Mouse (Mus musculus): ENCODE measurements around the gene Msmp. TPM values are rescaled to one million over a fixed set of nuclear protein-coding genes. Genes with fewer than 3 reads are reported as not detected.

The Msmp gene
- total RNA-seq, 2 experiments from 2014 or later = not detected

- no peak for ATAC-seq (replicated peaks; ENCODE audit: low FRiP score, low TSS enrichment, poor library complexity, severe bottlenecking)
Observed at GRCm38 (mm10) chr4:43536031-43536430, 48.3 kb downstream of the Msmp start.

GRCm38 (mm10) chr4:43535628-43536027 lies 48.7 kb downstream of the Msmp start:
- no peak for ATAC-seq (replicated peaks; ENCODE audit: low FRiP score, low TSS enrichment, poor library complexity, severe bottlenecking)

DNA sequence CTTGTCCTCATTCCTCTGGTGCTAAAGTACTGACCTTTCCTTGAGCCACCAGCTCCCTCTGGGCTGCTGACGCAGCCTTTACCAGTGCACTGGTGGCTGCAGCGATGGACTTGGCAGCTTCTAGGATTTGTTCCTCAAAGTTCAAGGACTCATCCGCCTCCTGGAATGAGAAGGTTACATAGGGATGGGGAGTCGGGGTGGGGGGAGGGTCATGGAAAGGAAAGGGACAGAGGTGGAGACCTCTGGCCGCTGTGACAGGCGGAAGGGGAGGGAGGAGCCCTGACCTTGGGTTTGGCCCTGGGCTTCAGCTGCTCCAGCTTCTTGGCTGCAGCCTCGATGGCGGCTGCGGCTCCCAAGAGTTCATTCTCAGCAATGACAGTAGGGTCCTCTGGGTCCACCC lies 51.0 kb downstream of the Msmp start:
- no peak for ATAC-seq (replicated peaks; ENCODE audit: low FRiP score, low TSS enrichment, poor library complexity, severe bottlenecking)

Other genes starting within 250 kb of the Msmp start
- gene Rusc2, start 202.5 kb downstream of the Msmp start, total RNA-seq (2014; fragmentation: Nextera tagmentation) = 1.8 and 7.6 TPM in 2 replicates
- gene Rusc2, start 202.5 kb downstream of the Msmp start, total RNA-seq (2017) = 0.19 and 1.5 TPM in 2 replicates
- not detected in 2 replicates for gene Fam166b, start 155.4 kb downstream of the Msmp start, total RNA-seq (2014; fragmentation: Nextera tagmentation)
- not detected in 2 replicates for gene Fam166b, start 155.4 kb downstream of the Msmp start, total RNA-seq (2017)
- gene Tesk1, start 142.6 kb downstream of the Msmp start, total RNA-seq (2014; fragmentation: Nextera tagmentation) = 11.7 and 15.6 TPM in 2 replicates
- gene Tesk1, start 142.6 kb downstream of the Msmp start, total RNA-seq (2017) = 4.3 and 4.8 TPM in 2 replicates
- 1.5 and 9.6 TPM in 2 replicates for gene Cd72, start 129.9 kb downstream of the Msmp start, total RNA-seq (2014; fragmentation: Nextera tagmentation)
- gene Cd72, start 129.9 kb downstream of the Msmp start, total RNA-seq (2017) = 2.9 and 11.9 TPM in 2 replicates
- 0.61 TPM in 1 of 2 replicates, not detected in the other for gene Sit1, start 100.8 kb downstream of the Msmp start, total RNA-seq (2014; fragmentation: Nextera tagmentation)
- not detected in 2 replicates for gene Sit1, start 100.8 kb downstream of the Msmp start, total RNA-seq (2017)
- gene Ccdc107, start 91.6 kb downstream of the Msmp start, total RNA-seq (2014; fragmentation: Nextera tagmentation) = 28.8 and 47.9 TPM in 2 replicates
- 44.6 and 46.3 TPM in 2 replicates for gene Ccdc107, start 91.6 kb downstream of the Msmp start, total RNA-seq (2017)
- gene Arhgef39, start 84.8 kb downstream of the Msmp start, total RNA-seq (2014; fragmentation: Nextera tagmentation) = 44.3 and 50.3 TPM in 2 replicates
- gene Arhgef39, start 84.8 kb downstream of the Msmp start, total RNA-seq (2017) = 27.2 and 32.7 TPM in 2 replicates
- gene Car9, start 77.5 kb downstream of the Msmp start, total RNA-seq (2014; fragmentation: Nextera tagmentation) = 3.6 and 11.8 TPM in 2 replicates
- gene Car9, start 77.5 kb downstream of the Msmp start, total RNA-seq (2017) = 2.1 and 3.3 TPM in 2 replicates
- gene Tpm2, start 60.7 kb downstream of the Msmp start, total RNA-seq (2014; fragmentation: Nextera tagmentation) = not detected in 2 replicates
- 0.09 TPM in 1 of 2 replicates, not detected in the other for gene Tpm2, start 60.7 kb downstream of the Msmp start, total RNA-seq (2017)
- 9.6 and 12.7 TPM in 2 replicates for gene Creb3, start 22.2 kb downstream of the Msmp start, total RNA-seq (2014; fragmentation: Nextera tagmentation)
- 19.4 and 42.2 TPM in 2 replicates for gene Creb3, start 22.2 kb downstream of the Msmp start, total RNA-seq (2017)
- gene Tln1, start 21.8 kb downstream of the Msmp start, total RNA-seq (2014; fragmentation: Nextera tagmentation) = 105 and 175 TPM in 2 replicates
- gene Tln1, start 21.8 kb downstream of the Msmp start, total RNA-seq (2017) = 211 and 304 TPM in 2 replicates
- gene Rgp1, start 5.8 kb downstream of the Msmp start, total RNA-seq (2014; fragmentation: Nextera tagmentation) = 28.7 and 30.4 TPM in 2 replicates
- gene Rgp1, start 5.8 kb downstream of the Msmp start, total RNA-seq (2017) = 6.7 and 8.3 TPM in 2 replicates
- 19.7 and 22.9 TPM in 2 replicates for gene Gba2, start 5.6 kb downstream of the Msmp start, total RNA-seq (2014; fragmentation: Nextera tagmentation)
- gene Gba2, start 5.6 kb downstream of the Msmp start, total RNA-seq (2017) = 6.1 and 12.0 TPM in 2 replicates
- gene Npr2, start 47.4 kb upstream of the Msmp start, total RNA-seq (2014; fragmentation: Nextera tagmentation) = 0.09 and 2.0 TPM in 2 replicates
- gene Npr2, start 47.4 kb upstream of the Msmp start, total RNA-seq (2017) = 0.08 and 0.14 TPM in 2 replicates
- 1.6 TPM in 1 of 2 replicates, not detected in the other for gene Spag8, start 69.1 kb upstream of the Msmp start, total RNA-seq (2014; fragmentation: Nextera tagmentation)
- gene Spag8, start 69.1 kb upstream of the Msmp start, total RNA-seq (2017) = not detected in 2 replicates
- gene Hint2, start 72.0 kb upstream of the Msmp start, total RNA-seq (2014; fragmentation: Nextera tagmentation) = 70.7 and 73.0 TPM in 2 replicates
- 43.1 and 63.0 TPM in 2 replicates for gene Hint2, start 72.0 kb upstream of the Msmp start, total RNA-seq (2017)
- gene Tmem8b, start 84.5 kb upstream of the Msmp start, total RNA-seq (2014; fragmentation: Nextera tagmentation) = 1.2 and 2.5 TPM in 2 replicates
- gene Tmem8b, start 84.5 kb upstream of the Msmp start, total RNA-seq (2017) = 0.38 and 1.6 TPM in 2 replicates
- gene Fam221b, start 84.7 kb upstream of the Msmp start, total RNA-seq (2014; fragmentation: Nextera tagmentation) = not detected in 2 replicates
- 0.15 and 0.28 TPM in 2 replicates for gene Fam221b, start 84.7 kb upstream of the Msmp start, total RNA-seq (2017)
- gene Olfr70, start 116.3 kb upstream of the Msmp start, total RNA-seq (2014; fragmentation: Nextera tagmentation) = not detected in 2 replicates
- gene Olfr70, start 116.3 kb upstream of the Msmp start, total RNA-seq (2017) = not detected in 2 replicates
- not detected in 2 replicates for gene Olfr71, start 125.8 kb upstream of the Msmp start, total RNA-seq (2014; fragmentation: Nextera tagmentation)
- not detected in 2 replicates for gene Olfr71, start 125.8 kb upstream of the Msmp start, total RNA-seq (2017)
- gene Hrct1, start 142.7 kb upstream of the Msmp start, total RNA-seq (2014; fragmentation: Nextera tagmentation) = not detected in 2 replicates
- gene Hrct1, start 142.7 kb upstream of the Msmp start, total RNA-seq (2017) = not detected in 2 replicates
- not detected in 2 replicates for gene Spaar, start 145.5 kb upstream of the Msmp start, total RNA-seq (2014; fragmentation: Nextera tagmentation)
- gene Spaar, start 145.5 kb upstream of the Msmp start, total RNA-seq (2017) = not detected in 2 replicates
- not detected in 2 replicates for gene Olfr159, start 186.5 kb upstream of the Msmp start, total RNA-seq (2014; fragmentation: Nextera tagmentation)
- not detected in 2 replicates for gene Olfr159, start 186.5 kb upstream of the Msmp start, total RNA-seq (2017)
- gene Olfr156, start 239.4 kb upstream of the Msmp start, total RNA-seq (2014; fragmentation: Nextera tagmentation) = not detected in 2 replicates
- gene Olfr156, start 239.4 kb upstream of the Msmp start, total RNA-seq (2017) = not detected in 2 replicates